Mouse (Mus musculus) heart, embryonic 14.5 days (tissue): ENCODE results near the gene Gm867. TPM values are rescaled to one million over a fixed set of nuclear protein-coding genes. Genes with fewer than 3 reads are reported as not detected.

ENCODE experiments used
- ATAC-seq: fragments of 200-750 bp; cut with Nextera tagmentation; 2 replicates; pipeline ENCODE4 v1.8.0; 2017; ENCODE audit warnings: low read depth, moderate TSS enrichment; ENCODE audit not compliant: insufficient number of reproducible peaks, insufficient read depth, low FRiP score
- H3K27ac ChIP-seq, 2 experiments: fragments of 200-500 bp in 1 of 2; fragments of 300-500 bp in 1 of 2; sonication (generic) in 1 of 2; replicated peaks in 1 of 2; 2 replicates each; pipeline ENCODE4 v1.5.1; 2012 to 2014; ENCODE audit warnings: low read depth in 2 of 2, low read length in 2 of 2, control low read depth in 1 of 2, mild to moderate bottlenecking in 1 of 2, mixed read lengths in 1 of 2; ENCODE audit not compliant: control insufficient read depth in 1 of 2, insufficient read depth in 1 of 2
- H3K27me3 ChIP-seq: fragments of 300-500 bp; sonication (generic); 2 replicates; pipeline ENCODE4 v1.6.1; 2014; ENCODE audit warnings: mild to moderate bottlenecking, low read length, control low read depth; ENCODE audit not compliant: control insufficient read depth, insufficient read depth
- H3K36me3 ChIP-seq: fragments of 300-500 bp; sonication (generic); 2 replicates; pipeline ENCODE4 v1.6.1; 2014; ENCODE audit warnings: mild to moderate bottlenecking, control low read depth, low read length, mixed read lengths; ENCODE audit not compliant: control insufficient read depth, insufficient read depth
- H3K4me1 ChIP-seq, 2 experiments: fragments of 200-500 bp in 1 of 2; fragments of 300-500 bp in 1 of 2; sonication (generic) in 1 of 2; 2 replicates each; pipeline ENCODE4 v1.6.1; 2012 to 2014; ENCODE audit warnings: low read length in 2 of 2, control low read depth in 1 of 2, mixed read lengths in 1 of 2; ENCODE audit not compliant: control insufficient read depth in 2 of 2, insufficient read depth in 2 of 2
- H3K4me2 ChIP-seq: fragments of 300-500 bp; sonication (generic); 2 replicates; pipeline ENCODE4 v1.6.1; 2014; ENCODE audit warnings: mild to moderate bottlenecking, low read length
- H3K4me3 ChIP-seq, 2 experiments: fragments of 200-500 bp in 1 of 2; fragments of 300-500 bp in 1 of 2; sonication (generic) in 1 of 2; 2 replicates each; pipeline ENCODE4 v1.5.1; 2012 to 2014; ENCODE audit warnings: low read length in 2 of 2, mild to moderate bottlenecking in 2 of 2, control low read depth in 1 of 2, low read depth in 1 of 2, moderate library complexity in 1 of 2; ENCODE audit not compliant: control insufficient read depth in 1 of 2, insufficient read depth in 1 of 2
- H3K9ac ChIP-seq: fragments of 300-500 bp; sonication (generic); 2 replicates; pipeline ENCODE4 v1.6.1; 2014; ENCODE audit warnings: mild to moderate bottlenecking, low read length
- H3K9me3 ChIP-seq: fragments of 300-500 bp; sonication (generic); 2 replicates; pipeline ENCODE4 v1.6.1; 2016; ENCODE audit warnings: low read length, control low read depth; ENCODE audit not compliant: control insufficient read depth
- WGBS: fragments of 180-500 bp; shearing (Covaris S2); extraction: QIAGEN DNeasy Blood & Tissue Kit; methylation state at CpG from one replicate; pipeline ENCODE4 v1.1.7; 2014; 5-methylcytosine and 5-hydroxymethylcytosine counted together
- polyA plus RNA-seq: library from polyadenylated mRNA; unstranded; fragments of >200 nt; fragmentation: Nextera tagmentation; extraction: Ambion mirVana; gene quantifications from 2 replicates; pipeline ENCODE4 v1.2.1, GENCODE M21; 2014

The Gm867 gene
- polyA plus RNA-seq, 1 experiment from 2014 or later = 0.28 TPM

DNA sequence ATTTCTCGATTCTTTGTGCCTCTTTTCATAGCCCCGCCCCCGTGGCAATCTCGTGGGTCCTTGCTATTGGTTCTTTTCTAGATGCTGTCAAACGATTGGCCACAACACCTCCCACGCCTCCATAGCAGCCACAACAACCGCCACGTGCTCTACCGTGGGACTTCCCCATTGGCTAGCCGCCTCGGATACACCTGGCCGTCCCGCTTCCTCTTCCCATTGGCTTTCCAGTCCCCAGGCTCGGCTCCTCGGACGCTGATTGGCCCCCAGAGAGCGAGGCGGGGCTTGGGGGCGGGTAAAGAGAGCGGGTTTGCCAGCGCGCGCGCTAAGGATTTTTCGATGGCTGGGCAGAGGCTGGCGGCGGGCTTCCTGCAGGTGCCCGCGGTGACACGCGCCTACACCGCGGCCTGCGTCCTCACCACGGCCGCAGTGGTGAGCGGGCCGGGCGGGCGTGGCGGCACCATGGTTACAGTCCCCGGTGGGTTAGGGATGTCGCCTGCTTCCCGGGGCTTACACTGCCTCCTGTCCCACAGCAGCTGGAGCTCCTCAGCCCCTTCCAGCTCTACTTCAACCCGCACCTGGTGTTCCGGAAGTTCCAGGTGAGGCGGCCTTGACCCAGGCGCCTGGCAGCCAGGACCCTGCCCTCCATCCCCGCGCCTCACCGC is 47.3 kb downstream of the Gm867 start, which contains the start of gene Derl3:
TSS of gene Derl3 (plus strand) at position 325 of the 662 bp plus-strand sequence.
- peak within 1 kb of the TSS; percentile 38 to 44 for H3K4me3 ChIP-seq
- H3K36me3 ChIP-seq = peaks cover 42% of the 10 kb centered on the region
- H3K27me3 ChIP-seq = no peaks in the 10 kb centered on the region
- peaks cover 8 to 13% of the 10 kb centered on the region in 2 experiments; a peak in 3 of 4 replicates for H3K4me1 ChIP-seq
- WGBS = 2% methylated on average over 44 of the region's 51 CpGs
- peak within 1 kb of the TSS; percentile 88 for H3K4me2 ChIP-seq
- ATAC-seq = peak; percentile 95
- no peak within 1 kb of the TSS for H3K27ac ChIP-seq
- peak within 1 kb of the TSS; percentile 62 for H3K9ac ChIP-seq
- H3K9me3 ChIP-seq = no peaks in the 10 kb centered on the region

GRCm38 (mm10) chr10:75889406-75890153 is 50.9 kb downstream of the Gm867 start:
- H3K9me3 ChIP-seq = no peaks in the 10 kb centered on the region
- WGBS = 42% methylated on average over 8 of the region's 8 CpGs
- ATAC-seq = no peak
- no peak overlapping the region for H3K4me2 ChIP-seq
- H3K4me3 ChIP-seq = no peak overlapping the region
- no peaks in the 10 kb centered on the region for H3K27me3 ChIP-seq
- peaks cover 5 to 6% of the 10 kb centered on the region in 2 experiments; a peak in 3 of 4 replicates for H3K4me1 ChIP-seq
- H3K9ac ChIP-seq = no peak overlapping the region
- peaks cover 9% of the 10 kb centered on the region; the same call in 1 of the 2 replicates for H3K36me3 ChIP-seq
- no peak overlapping the region for H3K27ac ChIP-seq

Other genes with a start within 250 kb of the Gm867 start
- 27.0 and 30.8 TPM in 2 replicates for gene Cabin1, start 176.3 kb downstream of the Gm867 start, polyA plus RNA-seq
- 35.9 and 37.5 TPM in 2 replicates for gene Ddt, start 167.3 kb downstream of the Gm867 start, polyA plus RNA-seq
- gene Gm20441, start 159.7 kb downstream of the Gm867 start, polyA plus RNA-seq = not detected in 2 replicates
- gene Gstt3, start 159.3 kb downstream of the Gm867 start, polyA plus RNA-seq = 3.2 and 5.0 TPM in 2 replicates
- 8.6 and 13.5 TPM in 2 replicates for gene Gstt1, start 142.1 kb downstream of the Gm867 start, polyA plus RNA-seq
- not detected in 2 replicates for gene Gstt4, start 118.1 kb downstream of the Gm867 start, polyA plus RNA-seq
- 12.6 and 13.5 TPM in 2 replicates for gene Gstt2, start 103.2 kb downstream of the Gm867 start, polyA plus RNA-seq
- gene Mif, start 80.4 kb downstream of the Gm867 start, polyA plus RNA-seq = 2,486 and 2,703 TPM in 2 replicates
- gene Derl3, start 47.3 kb downstream of the Gm867 start, polyA plus RNA-seq = 1.1 and 1.7 TPM in 2 replicates
- 99.1 and 103 TPM in 2 replicates for gene Smarcb1, start 19.1 kb downstream of the Gm867 start, polyA plus RNA-seq
- 647 and 682 TPM in 2 replicates for gene Chchd10, start 7.5 kb downstream of the Gm867 start, polyA plus RNA-seq
- gene Mmp11, start 4.2 kb downstream of the Gm867 start, polyA plus RNA-seq = 23.4 and 25.1 TPM in 2 replicates
- gene Vpreb3, start 2.4 kb upstream of the Gm867 start, polyA plus RNA-seq = 0.46 and 0.58 TPM in 2 replicates
- not detected in 2 replicates for gene Gm5134, start 13.8 kb upstream of the Gm867 start, polyA plus RNA-seq
- 13.6 and 14.7 TPM in 2 replicates for gene Zfp280b, start 92.0 kb upstream of the Gm867 start, polyA plus RNA-seq
- gene Slc5a4b, start 170.3 kb upstream of the Gm867 start, polyA plus RNA-seq = not detected in 2 replicates
- not detected in 2 replicates for gene Slc5a4a, start 206.8 kb upstream of the Gm867 start, polyA plus RNA-seq